Mouse (Mus musculus): ENCODE results near the gene Tab1. TPM values are rescaled to one million over a fixed set of nuclear protein-coding genes. Genes with fewer than 3 reads are reported as not detected.

Tab1 gene
- total and polyA plus RNA-seq, 3 experiments = 11.6 to 17.7 (median 12.0) TPM

- in situ Hi-C loops (cut with MboI; ENCODE audit: low pct_ligation_motif_present, low pct_unique_long_range_greater_than_20kb, low sequenced_read_pairs) = no loop called here
- H3K4me2 ChIP-seq (ENCODE audit: insufficient read depth, low read depth, poor library complexity, severe bottlenecking) = no peak overlapping the region
- dilution Hi-C loops (cut with MboI; ENCODE audit: extremely low pct_ligation_motif_present, extremely low pct_unique_long_range_greater_than_20kb, low sequenced_read_pairs) = no loop called here
Measured at GRCm38 (mm10) chr15:80160726-80161125, 27.8 kb downstream of the Tab1 start.

GRCm38 (mm10) chr15:80161199-80161598 lies 28.3 kb downstream of the Tab1 start:
- dilution Hi-C loops (cut with MboI; ENCODE audit: extremely low pct_ligation_motif_present, extremely low pct_unique_long_range_greater_than_20kb, low sequenced_read_pairs) = no loop called here
- in situ Hi-C loops (cut with MboI; ENCODE audit: low pct_ligation_motif_present, low pct_unique_long_range_greater_than_20kb, low sequenced_read_pairs) = no loop called here
- no peaks in the 10 kb centered on the region for H3K9me3 ChIP-seq (replicated peaks; ENCODE audit: low read length)
- no peaks in the 10 kb centered on the region for H3K27me3 ChIP-seq (replicated peaks)
- no peak overlapping the region for H3K27ac ChIP-seq (ENCODE audit: insufficient read depth, low read depth)
- no peak for DNase-seq (ENCODE audit: extremely low read depth)
- no peak overlapping the region for H3K4me2 ChIP-seq (ENCODE audit: insufficient read depth, low read depth, poor library complexity, severe bottlenecking)
- H3K4me3 ChIP-seq (replicated peaks in 1 of 3; ENCODE audit: low read depth in 2 of 3, low read length in 2 of 3, poor library complexity in 1 of 3) = no peak overlapping the region
- H3K79me2 ChIP-seq (replicated peaks; ENCODE audit: control insufficient read depth, extremely low read depth, insufficient read depth, poor library complexity, severe bottlenecking) = no peaks in the 10 kb centered on the region
- no peaks in the 10 kb centered on the region for H3K4me1 ChIP-seq (ENCODE audit: control insufficient read depth in 1 of 2, insufficient read depth in 2 of 2)
- TF ChIP-seq CHD1 (IDR thresholded peaks at IDR 0.05; ENCODE audit: low read depth, low read length) = no peak
- no peak for TF ChIP-seq ELF1 (IDR thresholded peaks at IDR 0.05; ENCODE audit: low read depth, low read length)
- TF ChIP-seq USF2 (conservative IDR thresholded peaks at IDR 0.05; ENCODE audit: low read depth, low read length) = no peak
- no peak for TF ChIP-seq ZC3H11A (IDR thresholded peaks at IDR 0.05; ENCODE audit: low read depth, low read length)
- TF ChIP-seq NELFE (IDR thresholded peaks at IDR 0.05; ENCODE audit: low read depth, low read length) = no peak
- TF ChIP-seq ZKSCAN1 (IDR thresholded peaks at IDR 0.05; ENCODE audit: borderline replicate concordance, low read depth, low read length) = no peak
- TF ChIP-seq EP300 (IDR thresholded peaks at IDR 0.05; ENCODE audit: low read length) = no peak
- TF ChIP-seq TBP (conservative IDR thresholded peaks at IDR 0.05; ENCODE audit: low read depth, low read length) = no peak
- TF ChIP-seq MAX (IDR thresholded peaks at IDR 0.05; ENCODE audit: low read length) = no peak
- no peak for TF ChIP-seq JUND (conservative IDR thresholded peaks at IDR 0.05; ENCODE audit: low read depth, low read length)
- H3K9ac ChIP-seq (ENCODE audit: insufficient read depth, low read depth) = no peak overlapping the region
- H3K36me3 ChIP-seq (replicated peaks in 1 of 2; ENCODE audit: control insufficient read depth in 1 of 2, insufficient read depth in 1 of 2, low read length in 1 of 2) = peaks cover 49 to 69% of the 10 kb centered on the region in 2 experiments

More at GRCm38 (mm10) chr15:80160726-80161125, 27.8 kb downstream of the Tab1 start:
- Histone ChIP-seq H3K36me3 (replicated peaks in 1 of 2; ENCODE audit: control insufficient read depth in 1 of 2, insufficient read depth in 1 of 2, low read length in 1 of 2) (peaks cover 54 to 74% of the 10 kb centered on the region in 2 experiments), H3K4me3 (replicated peaks in 1 of 3; ENCODE audit: low read depth in 2 of 3, low read length in 2 of 3, poor library complexity in 1 of 3) (no peak overlapping the region), H3K9me3 (replicated peaks; ENCODE audit: low read length) (no peaks in the 10 kb centered on the region), H3K27ac (ENCODE audit: insufficient read depth, low read depth) (no peak overlapping the region), H3K9ac (ENCODE audit: insufficient read depth, low read depth) (no peak overlapping the region), H3K27me3 (replicated peaks) (no peaks in the 10 kb centered on the region), H3K4me1 (ENCODE audit: control insufficient read depth in 1 of 2, insufficient read depth in 2 of 2) (no peaks in the 10 kb centered on the region), H3K79me2 (replicated peaks; ENCODE audit: control insufficient read depth, extremely low read depth, insufficient read depth, poor library complexity, severe bottlenecking) (no peaks in the 10 kb centered on the region)
- TF ChIP-seq USF2 (conservative IDR thresholded peaks at IDR 0.05; ENCODE audit: low read depth, low read length) = no peak
- TF ChIP-seq POLR2AphosphoS2 (IDR thresholded peaks at IDR 0.05; ENCODE audit: low read depth, low read length) = no peak
- no peak for TF ChIP-seq MEF2A (IDR thresholded peaks at IDR 0.05; ENCODE audit: borderline replicate concordance, low read depth, low read length)
- no peak for TF ChIP-seq TBP (conservative IDR thresholded peaks at IDR 0.05; ENCODE audit: low read depth, low read length)
- TF ChIP-seq GABPA (IDR thresholded peaks at IDR 0.05; ENCODE audit: insufficient replicate concordance, low read depth, low read length) = no peak
- TF ChIP-seq PAX5 (IDR thresholded peaks at IDR 0.05; ENCODE audit: low read length) = no peak
- DNase-seq (ENCODE audit: extremely low read depth) = no peak

Data from CH12.LX (cell line).